Mouse (Mus musculus) limb, embryonic 14.5 days (tissue): ENCODE results near the gene Samd4. TPM values are rescaled to one million over a fixed set of nuclear protein-coding genes. Genes with fewer than 3 reads are reported as not detected.

Experiments used
- ATAC-seq: fragments of 200-750 bp; cut with Nextera tagmentation; 2 replicates; pipeline ENCODE4 v1.8.0; 2017; ENCODE audit warnings: low read depth, moderate number of reproducible peaks, moderate TSS enrichment; ENCODE audit not compliant: low FRiP score
- DNase-seq: peaks from one replicate; pipeline ENCODE4 v3.0.0-alpha.2; 2015; ENCODE audit warnings: low spot score
- H3K27ac ChIP-seq: fragments of 300-500 bp; sonication (generic); replicated peaks from 2 replicates; pipeline ENCODE4 v1.5.1; 2014; ENCODE audit warnings: low read depth, mild to moderate bottlenecking, low read length, moderate library complexity, mixed read lengths
- H3K27me3 ChIP-seq: fragments of 300-500 bp; sonication (generic); 2 replicates; pipeline ENCODE4 v1.6.1; 2014; ENCODE audit warnings: low read length, mixed read lengths; ENCODE audit not compliant: control insufficient read depth, insufficient read depth
- H3K36me3 ChIP-seq: fragments of 300-500 bp; sonication (generic); 2 replicates; pipeline ENCODE4 v1.6.1; 2014; ENCODE audit warnings: mild to moderate bottlenecking, low read length, moderate library complexity, mixed read lengths; ENCODE audit not compliant: control insufficient read depth, insufficient read depth
- H3K4me1 ChIP-seq: fragments of 300-500 bp; sonication (generic); 2 replicates; pipeline ENCODE4 v1.6.1; 2014; ENCODE audit warnings: antibody characterized with exemption, low read length, mixed read lengths; ENCODE audit not compliant: control insufficient read depth, insufficient read depth
- H3K4me2 ChIP-seq: fragments of 300-500 bp; sonication (generic); replicated peaks from 2 replicates; pipeline ENCODE4 v1.6.1; 2014; ENCODE audit warnings: low read depth, mild to moderate bottlenecking, low read length, moderate library complexity; ENCODE audit not compliant: severe bottlenecking
- H3K4me3 ChIP-seq: fragments of 300-500 bp; sonication (generic); replicated peaks from 2 replicates; pipeline ENCODE4 v1.5.1; 2014; ENCODE audit warnings: low read length
- H3K9ac ChIP-seq: fragments of 300-500 bp; sonication (generic); 2 replicates; pipeline ENCODE4 v1.6.1; 2014; ENCODE audit warnings: mild to moderate bottlenecking, low read depth, low read length, moderate library complexity; ENCODE audit not compliant: severe bottlenecking
- H3K9me3 ChIP-seq: fragments of 300-500 bp; sonication (generic); 2 replicates; pipeline ENCODE4 v1.6.1; 2016; ENCODE audit warnings: low read length; ENCODE audit not compliant: control insufficient read depth
- POLR2A ChIP-seq: fragments of 200-500 bp; IDR thresholded peaks from 2 replicates; pipeline ENCODE4 v1.8.0; 2012; ENCODE audit warnings: inconsistent platforms, mild to moderate bottlenecking, moderate library complexity, borderline replicate concordance; ENCODE audit not compliant: insufficient read depth, insufficient read length; ENCODE audit errors: extremely low read depth
- WGBS: fragments of 180-500 bp; shearing (Covaris S2); extraction: QIAGEN DNeasy Blood & Tissue Kit; methylation state at CpG from one replicate; pipeline ENCODE4 v1.1.7; 2014; 5-methylcytosine and 5-hydroxymethylcytosine counted together
- polyA plus RNA-seq, 2 experiments: library from polyadenylated mRNA; depleted of rRNA in 1 of 2; stranded (reverse) in 1 of 2; unstranded in 1 of 2; fragments of >200 nt; fragmentation: Nextera tagmentation in 1 of 2; extraction: Ambion mirVana in 1 of 2; gene quantifications; 2 replicates each; pipeline versions ENCODE4 v1.2.1 to v1.2.3; 2012 to 2014

Samd4 gene
- polyA plus RNA-seq, 2 experiments: 9.6 to 23.9 TPM

GRCm38 (mm10) chr14:47076956-47077575 is 194.4 kb downstream of the Samd4 start:
- ATAC-seq (no peak), DNase-seq (no peak)
- Histone ChIP-seq H3K27me3 (no peaks in the 10 kb centered on the region), H3K9ac (no peak overlapping the region), H3K4me1 (no peaks in the 10 kb centered on the region), H3K36me3 (peaks cover 48% of the 10 kb centered on the region), H3K9me3 (no peaks in the 10 kb centered on the region), H3K4me2 (no peak overlapping the region), H3K4me3 (no peak overlapping the region), H3K27ac (no peak overlapping the region)
- WGBS: 87% methylated on average over 14 of the region's 14 CpGs
- TF ChIP-seq POLR2A: no peak

GRCm38 (mm10) chr14:47077576-47077970 is 194.9 kb downstream of the Samd4 start:
- Histone ChIP-seq H3K4me1 (no peaks in the 10 kb centered on the region), H3K27me3 (no peaks in the 10 kb centered on the region), H3K9me3 (no peaks in the 10 kb centered on the region), H3K36me3 (peaks cover 48% of the 10 kb centered on the region), H3K4me3 (no peak overlapping the region), H3K4me2 (no peak overlapping the region), H3K27ac (no peak overlapping the region), H3K9ac (no peak overlapping the region)
- ATAC-seq (no peak), DNase-seq (no peak)
- WGBS: 89% methylated on average over 3 of the region's 3 CpGs
- no peak for TF ChIP-seq POLR2A

- Histone ChIP-seq H3K27ac (no peak overlapping the region), H3K4me1 (no peaks in the 10 kb centered on the region), H3K27me3 (no peaks in the 10 kb centered on the region), H3K36me3 (peaks cover 43% of the 10 kb centered on the region), H3K4me2 (no peak overlapping the region), H3K9ac (no peak overlapping the region), H3K4me3 (no peak overlapping the region), H3K9me3 (no peaks in the 10 kb centered on the region)
- no peak for DNase-seq
- ATAC-seq: no peak
- WGBS: 93% methylated on average over 7 of the region's 7 CpGs
- TF ChIP-seq POLR2A: no peak
Observed at GRCm38 (mm10) chr14:47079911-47080310, 197.3 kb downstream of the Samd4 start.

- 74% methylated on average over 9 of the region's 9 CpGs for WGBS
- TF ChIP-seq POLR2A: no peak
- H3K9ac ChIP-seq: no peak overlapping the region
- H3K4me2 ChIP-seq: no peak overlapping the region
- H3K36me3 ChIP-seq: peaks cover 28% of the 10 kb centered on the region; the same call in 1 of the 2 replicates
- no peaks in the 10 kb centered on the region for H3K9me3 ChIP-seq
- DNase-seq (no peak), ATAC-seq (no peak)
- no peaks in the 10 kb centered on the region for H3K27me3 ChIP-seq
- H3K27ac ChIP-seq: no peak overlapping the region
- no peak overlapping the region for H3K4me3 ChIP-seq
- peaks cover 5% of the 10 kb centered on the region; the same call in 1 of the 2 replicates for H3K4me1 ChIP-seq
Observed at GRCm38 (mm10) chr14:47083311-47083710, 200.7 kb downstream of the Samd4 start.

GRCm38 (mm10) chr14:47083838-47084237 is 201.2 kb downstream of the Samd4 start:
- Histone ChIP-seq H3K27ac (no peak overlapping the region), H3K27me3 (no peaks in the 10 kb centered on the region), H3K4me1 (peaks cover 5% of the 10 kb centered on the region; the same call in 1 of the 2 replicates), H3K4me2 (no peak overlapping the region), H3K4me3 (no peak overlapping the region), H3K9ac (no peak overlapping the region), H3K36me3 (peaks cover 27% of the 10 kb centered on the region), H3K9me3 (no peaks in the 10 kb centered on the region)
- WGBS: 78% methylated on average over 6 of the region's 6 CpGs
- TF ChIP-seq POLR2A: no peak
- ATAC-seq (no peak), DNase-seq (no peak)
